Mouse (Mus musculus) bone marrow macrophage, adult 2 months (primary cell): ENCODE data around the gene Mpdu1. TPM values are rescaled to one million over a fixed set of nuclear protein-coding genes. Genes with fewer than 3 reads are reported as not detected.
A peak's percentile ranks its signal among the peaks of the same experiment; 100 is the strongest.

Experiments used
- H3K27ac ChIP-seq: 2 replicates; pipeline ENCODE4 v1.5.1; 2012; ENCODE audit warnings: low read depth, low read length; ENCODE audit not compliant: insufficient read depth
- H3K4me1 ChIP-seq: 2 replicates; pipeline ENCODE4 v1.6.1; 2012; ENCODE audit warnings: low read length; ENCODE audit not compliant: control insufficient read depth, insufficient read depth
- H3K4me3 ChIP-seq: 2 replicates; pipeline ENCODE4 v1.5.1; 2012; ENCODE audit warnings: mild to moderate bottlenecking, low read length, moderate library complexity; ENCODE audit not compliant: insufficient read depth
- CTCF ChIP-seq: IDR thresholded peaks from 2 replicates; pipeline ENCODE4 v1.5.1; 2012; ENCODE audit warnings: low read depth, mild to moderate bottlenecking, low read length, moderate library complexity
- POLR2A ChIP-seq: IDR thresholded peaks from 2 replicates; pipeline ENCODE4 v1.6.1; 2012; ENCODE audit warnings: mild to moderate bottlenecking, low read depth, low read length, borderline replicate concordance
- polyA plus RNA-seq: library from polyadenylated mRNA; stranded (reverse); fragments of >200 nt; gene quantifications from 2 replicates; pipeline ENCODE4 v1.2.4, GENCODE M21; 2012; ENCODE audit not compliant: missing spikeins, insufficient read depth, insufficient read length

The Mpdu1 gene
- polyA plus RNA-seq, 1 experiment, result 68.9 TPM

DNA sequence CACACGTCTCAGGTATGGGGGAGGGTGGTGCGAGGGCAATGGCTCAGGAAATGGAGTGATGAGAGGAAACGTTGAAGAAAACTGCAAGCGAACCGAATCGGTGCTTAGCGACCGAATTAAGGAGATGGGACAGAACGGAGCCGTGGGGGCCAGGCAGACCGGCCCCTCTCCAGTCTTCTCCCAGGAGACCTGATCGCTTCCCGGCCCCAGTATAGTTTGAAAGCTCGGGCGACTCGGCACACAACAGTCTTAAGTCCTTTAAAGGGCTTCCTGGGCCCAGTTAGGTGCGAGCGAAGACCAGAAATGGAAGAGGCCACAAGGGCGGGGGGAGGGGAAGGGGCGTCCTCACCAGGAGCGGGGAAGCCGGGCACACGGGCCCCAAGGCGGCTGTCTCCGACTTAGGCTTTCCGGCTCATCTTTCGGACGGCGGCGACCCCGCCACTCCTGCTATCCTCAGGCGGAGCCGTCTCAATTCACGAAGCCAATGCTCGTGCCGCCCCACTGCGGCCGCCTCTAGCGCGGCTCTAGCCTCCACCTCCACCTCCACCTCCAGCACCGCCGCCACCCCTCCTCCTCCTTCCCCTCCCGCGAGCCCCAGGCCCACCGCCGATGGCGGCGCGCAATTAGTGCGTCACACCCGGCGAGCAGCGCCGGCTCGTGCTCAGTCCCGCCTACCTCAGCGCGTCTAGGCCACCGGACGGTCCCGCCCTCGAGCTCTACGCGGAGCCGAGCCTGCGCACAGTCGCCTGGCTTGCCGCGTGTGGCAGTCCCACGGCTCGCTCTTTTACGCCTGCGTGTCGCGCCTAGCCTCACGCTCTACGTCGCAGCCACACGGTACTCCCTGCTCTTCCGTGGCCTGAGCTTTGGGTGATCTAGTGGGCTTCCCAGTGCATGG, 19.1 kb upstream of the Mpdu1 start, which contains the start of gene Senp3:
TSS of gene Senp3 (minus strand) at position 771 of the 895 bp plus-strand sequence.
- Histone ChIP-seq H3K4me3 (peak within 1 kb of the TSS; percentile 79), H3K4me1 (peaks cover 52% of the 10 kb centered on the region), H3K27ac (peak within 1 kb of the TSS; percentile 62)
- TF ChIP-seq POLR2A (no peak), CTCF (no peak)

GRCm38 (mm10) chr11:69680136-69680855, 17.9 kb upstream of the Mpdu1 start:
- peak overlapping the region; percentile 79 for H3K4me3 ChIP-seq
- H3K4me1 ChIP-seq, result peaks cover 43% of the 10 kb centered on the region
- peak overlapping the region; percentile 50 for H3K27ac ChIP-seq
- TF ChIP-seq CTCF (no peak), POLR2A (no peak)

DNA sequence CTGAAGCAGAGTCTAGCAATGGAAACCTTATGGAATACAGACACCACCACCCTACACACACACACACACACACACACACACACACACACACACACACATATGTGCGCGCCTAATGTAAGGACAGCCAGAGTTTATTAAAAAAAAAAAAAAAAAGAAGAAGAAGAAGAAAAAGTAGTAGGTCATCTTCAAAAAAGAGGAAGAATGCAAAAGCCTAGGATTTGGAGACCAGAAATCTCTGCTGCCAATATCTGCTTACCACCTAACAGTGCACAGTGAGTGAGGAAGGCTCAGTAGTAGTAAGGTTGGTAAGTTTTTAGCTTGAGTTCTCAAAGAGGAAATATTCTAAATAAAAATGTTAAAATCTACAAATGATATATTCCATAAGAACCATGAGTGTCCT, 16.7 kb upstream of the Mpdu1 start:
- H3K4me3 ChIP-seq, result peak overlapping the region; percentile 28; the same call in 1 of the 2 replicates
- peak overlapping the region; percentile 60 for H3K27ac ChIP-seq
- H3K4me1 ChIP-seq, result peaks cover 33% of the 10 kb centered on the region
- TF ChIP-seq POLR2A, result no peak
- no peak for TF ChIP-seq CTCF

DNA sequence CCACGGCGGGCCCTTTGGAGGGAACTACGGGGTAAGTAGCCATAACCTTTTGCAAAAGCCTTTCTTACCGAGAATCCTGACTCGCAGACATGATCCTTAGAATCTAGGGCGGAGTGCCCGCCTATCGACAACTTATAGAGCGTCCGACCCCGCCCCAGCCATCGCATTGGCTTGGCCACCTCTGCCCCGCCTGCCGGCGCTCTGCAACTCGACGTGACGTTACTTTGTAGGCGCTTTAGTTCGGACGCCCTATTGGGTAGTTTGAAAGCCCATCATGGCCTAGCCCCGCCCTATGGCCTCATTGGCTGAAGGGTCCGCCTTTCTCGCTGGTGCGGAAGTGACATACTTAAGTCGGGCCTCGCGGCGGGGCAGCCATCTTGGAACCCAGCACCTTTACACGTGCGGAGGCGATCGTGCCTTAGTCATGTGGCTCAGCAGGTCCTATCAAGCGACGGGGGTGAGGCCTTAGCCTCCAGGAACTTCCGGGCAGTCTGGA, 9.8 kb upstream of the Mpdu1 start, which contains the start of gene Eif4a1:
TSS of gene Eif4a1 (minus strand) at position 213 of the 496 bp plus-strand sequence.
- peak within 1 kb of the TSS; percentile 100 for H3K4me3 ChIP-seq
- TF ChIP-seq CTCF (no peak), POLR2A (peak; percentile 95)
- H3K27ac ChIP-seq, result peak within 1 kb of the TSS; percentile 94
- peaks cover 11% of the 10 kb centered on the region; the same call in 1 of the 2 replicates for H3K4me1 ChIP-seq

GRCm38 (mm10) chr11:69671726-69672124, 9.3 kb upstream of the Mpdu1 start:
- H3K4me3 ChIP-seq, result peak overlapping the region; percentile 100
- peaks cover 11% of the 10 kb centered on the region; the same call in 1 of the 2 replicates for H3K4me1 ChIP-seq
- H3K27ac ChIP-seq, result peak overlapping the region; percentile 94
- no peak for TF ChIP-seq POLR2A
- no peak for TF ChIP-seq CTCF

DNA sequence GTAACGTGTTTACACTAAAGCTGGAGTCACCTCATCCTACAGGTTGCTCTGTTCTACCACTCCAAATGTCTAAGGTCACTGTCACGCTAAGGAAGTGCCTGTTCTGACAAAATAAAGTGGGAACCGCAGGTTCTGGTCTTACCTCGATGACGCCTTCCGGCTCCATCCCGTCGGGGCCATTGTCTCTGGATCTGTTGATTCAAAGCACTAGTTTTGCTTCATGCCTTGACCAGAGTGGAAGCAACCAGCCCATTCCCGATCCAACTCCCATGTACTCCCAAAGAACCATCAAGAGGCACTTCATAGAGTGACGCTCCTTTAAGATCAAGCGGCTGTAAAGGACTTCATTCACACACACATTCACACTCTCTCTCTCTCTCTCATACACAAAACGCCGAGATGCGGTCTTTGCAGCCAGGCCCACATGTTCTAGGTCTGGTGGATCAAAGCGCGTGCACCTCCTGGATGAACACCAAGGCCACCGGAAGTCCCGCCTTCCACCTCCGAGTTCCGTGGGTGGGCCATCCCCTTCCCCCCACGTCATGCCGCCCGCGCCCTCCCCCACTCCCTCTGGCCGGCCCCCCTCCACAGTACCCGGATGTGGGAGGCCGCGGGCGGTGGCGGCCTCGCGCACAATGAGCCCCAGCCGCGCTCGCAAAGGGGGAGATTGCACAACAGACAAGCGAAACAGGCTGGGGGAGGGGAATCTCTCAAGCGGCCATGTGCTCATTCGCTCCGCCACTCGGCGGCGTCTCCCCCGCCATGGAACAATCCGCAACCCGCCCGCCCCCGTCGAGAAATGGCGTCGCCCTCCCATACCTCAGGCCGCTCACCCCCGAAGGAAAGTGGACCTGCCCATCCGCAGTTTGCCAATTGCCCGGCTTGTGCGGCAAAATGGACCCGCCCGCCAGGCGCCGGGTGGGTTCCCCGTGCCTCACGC, 8.6 kb upstream of the Mpdu1 start:
- peak overlapping the region; percentile 100 for H3K4me3 ChIP-seq
- H3K27ac ChIP-seq, result peak overlapping the region; percentile 94
- peaks cover 14% of the 10 kb centered on the region; the same call in 1 of the 2 replicates for H3K4me1 ChIP-seq
- no peak for TF ChIP-seq CTCF
- no peak; the same call in 1 of the 2 replicates for TF ChIP-seq POLR2A

DNA sequence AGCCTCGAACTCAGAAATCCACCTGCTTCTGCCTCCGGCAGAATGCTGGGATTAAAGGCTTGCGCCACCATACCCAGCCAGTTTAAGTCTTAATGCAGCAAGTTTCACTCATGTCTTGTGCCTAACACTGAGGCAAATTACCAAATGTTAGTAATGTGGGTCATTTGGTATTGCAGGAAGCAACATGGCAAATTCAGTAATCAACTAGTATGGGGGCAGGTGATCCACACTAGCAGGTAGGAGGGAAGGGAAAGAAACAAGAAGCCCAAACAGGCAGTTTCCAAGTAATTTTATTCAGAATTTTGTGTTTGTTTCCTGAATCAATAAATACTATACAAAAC, 4.2 kb upstream of the Mpdu1 start:
- Histone ChIP-seq H3K4me1 (peaks cover 20% of the 10 kb centered on the region), H3K27ac (peak overlapping the region; percentile 83), H3K4me3 (no peak overlapping the region)
- TF ChIP-seq CTCF, result no peak

DNA sequence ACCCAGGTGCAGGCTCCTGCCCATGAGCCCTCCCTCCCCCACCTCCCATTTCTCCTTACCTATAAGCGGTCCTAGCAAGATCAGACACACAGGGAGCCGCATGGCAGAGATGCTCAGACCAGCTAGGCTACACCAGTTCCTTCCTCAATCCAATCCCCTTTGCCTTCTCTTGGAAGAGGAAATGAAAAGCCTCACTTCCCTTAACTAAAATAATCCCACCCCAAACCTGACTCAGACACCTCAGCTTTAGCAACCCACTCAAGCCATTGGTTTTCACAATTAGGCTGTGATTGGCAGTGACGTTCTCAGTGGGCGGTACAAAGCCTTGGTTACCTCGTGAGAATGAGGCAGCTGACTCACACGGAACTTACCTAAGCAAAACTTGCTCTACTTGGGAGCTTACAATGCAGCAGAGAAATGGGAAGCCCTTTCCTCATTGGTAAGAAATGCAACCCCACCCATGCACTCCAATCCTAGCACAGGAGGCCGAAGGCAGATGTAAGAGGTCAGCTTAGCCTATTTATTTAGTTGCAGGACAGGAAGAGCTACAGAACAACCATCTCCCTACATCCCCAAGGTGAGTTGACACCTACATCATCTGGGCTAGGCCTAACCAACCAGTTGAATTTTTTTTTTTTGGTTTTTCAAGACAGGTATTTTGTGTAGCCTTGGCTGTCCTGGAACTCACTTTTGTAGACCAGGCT, 3.7 kb upstream of the Mpdu1 start, which contains the start of gene Cd68:
TSS of gene Cd68 (minus strand) at position 193 of the 704 bp plus-strand sequence.
- Histone ChIP-seq H3K27ac (peak within 1 kb of the TSS; percentile 96), H3K4me3 (peak within 1 kb of the TSS; percentile 90), H3K4me1 (peaks cover 20% of the 10 kb centered on the region)
- no peak for TF ChIP-seq POLR2A
- TF ChIP-seq CTCF, result no peak

DNA sequence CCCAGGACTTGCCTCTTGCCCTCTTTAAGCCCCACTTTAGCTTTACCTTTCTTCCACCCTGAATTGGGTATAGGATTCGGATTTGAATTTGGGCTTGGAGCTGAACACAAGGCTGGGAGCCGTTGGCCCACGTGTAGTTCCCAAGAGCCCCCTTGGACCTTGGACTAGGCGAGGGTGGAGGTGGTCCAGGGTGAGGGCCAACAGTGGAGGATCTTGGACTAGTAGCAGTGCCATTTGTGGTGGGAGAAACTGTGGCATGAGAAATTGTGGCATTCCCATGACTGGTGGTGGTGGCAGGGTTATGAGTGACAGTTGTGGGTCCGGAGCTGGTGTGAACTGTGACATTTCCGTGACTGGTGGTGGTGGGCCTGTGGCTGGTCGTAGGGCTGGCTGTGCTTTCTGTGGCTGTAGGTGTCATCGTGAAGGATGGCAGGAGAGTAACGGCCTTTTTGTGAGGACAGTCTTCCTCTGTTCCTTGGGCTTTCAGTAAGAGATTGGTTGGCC, 3.1 kb upstream of the Mpdu1 start:
- TF ChIP-seq CTCF (no peak), POLR2A (no peak)
- H3K4me1 ChIP-seq, result peaks cover 20% of the 10 kb centered on the region
- peak overlapping the region; percentile 90 for H3K4me3 ChIP-seq
- peak overlapping the region; percentile 96 for H3K27ac ChIP-seq
